Mouse (Mus musculus) liver, embryonic 14.5 days (tissue): Measurements from ENCODE around the gene Cemip. TPM values are rescaled to one million over a fixed set of nuclear protein-coding genes. Genes with fewer than 3 reads are reported as not detected.

Experiments
- ATAC-seq: fragments of 200-750 bp; cut with Nextera tagmentation; 2 replicates; pipeline ENCODE4 v1.8.0; 2017; ENCODE audit warnings: moderate number of reproducible peaks, mild to moderate bottlenecking, moderate library complexity; ENCODE audit not compliant: insufficient read depth
- DNase-seq, 3 experiments: peaks; one replicate each; pipeline ENCODE4 v3.0.0-alpha.2; 2012 to 2013; ENCODE audit warnings: low read depth in 3 of 3, low spot score in 3 of 3
- H3K27ac ChIP-seq: fragments of 300-500 bp; sonication (generic); 2 replicates; pipeline ENCODE4 v1.5.1; 2014; ENCODE audit warnings: moderate library complexity, mild to moderate bottlenecking, control low read depth, inconsistent platforms
- H3K27me3 ChIP-seq: fragments of 300-500 bp; sonication (generic); 2 replicates; pipeline ENCODE4 v1.6.1; 2014; ENCODE audit warnings: mild to moderate bottlenecking, low read length, moderate library complexity; ENCODE audit not compliant: control insufficient read depth, insufficient read depth
- H3K36me3 ChIP-seq: fragments of 300-500 bp; sonication (generic); replicated peaks from 2 replicates; pipeline ENCODE4 v1.6.1; 2014; ENCODE audit warnings: low read depth; ENCODE audit not compliant: control insufficient read depth, insufficient read depth
- H3K4me1 ChIP-seq, 2 experiments: fragments of 200-500 bp in 1 of 2; fragments of 300-500 bp in 1 of 2; sonication (generic) in 1 of 2; replicated peaks; 2 replicates each; pipeline ENCODE4 v1.6.1; 2012 to 2014; ENCODE audit warnings: antibody characterized with exemption in 1 of 2, inconsistent platforms in 1 of 2, low read length in 1 of 2; ENCODE audit not compliant: control insufficient read depth in 2 of 2, insufficient read depth in 2 of 2
- H3K4me2 ChIP-seq: fragments of 300-500 bp; sonication (generic); 2 replicates; pipeline ENCODE4 v1.6.1; 2014; ENCODE audit warnings: low read depth, mild to moderate bottlenecking, control low read depth, moderate library complexity
- H3K4me3 ChIP-seq, 2 experiments: fragments of 200-500 bp in 1 of 2; fragments of 300-500 bp in 1 of 2; sonication (generic) in 1 of 2; 2 replicates each; pipeline ENCODE4 v1.5.1; 2012 to 2014; ENCODE audit warnings: low read depth in 2 of 2, low read length in 2 of 2, mild to moderate bottlenecking in 2 of 2, control low read depth in 1 of 2, inconsistent platforms in 1 of 2, moderate library complexity in 1 of 2; ENCODE audit not compliant: insufficient read depth in 1 of 2
- H3K9ac ChIP-seq: fragments of 300-500 bp; sonication (generic); replicated peaks from 2 replicates; pipeline ENCODE4 v1.6.1; 2014; ENCODE audit warnings: mild to moderate bottlenecking, control low read depth, moderate library complexity
- H3K9me3 ChIP-seq: fragments of 300-500 bp; sonication (generic); 2 replicates; pipeline ENCODE4 v1.6.1; 2016; ENCODE audit warnings: low read length, mixed read lengths; ENCODE audit not compliant: control insufficient read depth
- CTCF ChIP-seq: IDR thresholded peaks from 2 replicates; pipeline ENCODE4 v1.5.1; 2016; ENCODE audit warnings: antibody characterized with exemption, low read depth, control low read depth
- EP300 ChIP-seq: IDR thresholded peaks from 2 replicates; pipeline ENCODE4 v1.6.1; 2016; ENCODE audit warnings: antibody characterized with exemption, low read depth
- WGBS: fragments of 180-500 bp; shearing (Covaris S2); extraction: QIAGEN DNeasy Blood & Tissue Kit; methylation state at CpG from one replicate; pipeline ENCODE4 v1.1.7; 2014; ENCODE audit not compliant: insufficient replicate concordance; 5-methylcytosine and 5-hydroxymethylcytosine counted together
- polyA plus RNA-seq, 2 experiments: library from polyadenylated mRNA; depleted of rRNA in 1 of 2; stranded (reverse) in 1 of 2; unstranded in 1 of 2; fragments of >200 nt; fragmentation: Nextera tagmentation in 1 of 2; extraction: Ambion mirVana in 1 of 2; gene quantifications; 2 replicates each; pipeline versions ENCODE4 v1.2.1 to v1.2.3; 2012 to 2014

The Cemip gene
- polyA plus RNA-seq, 2 experiments = 0.02 to 0.06 TPM

GRCm38 (mm10) chr7:84096501-84096900, 10.2 kb upstream of the Cemip start:
- Histone ChIP-seq H3K4me1 (no peaks in the 10 kb centered on the region), H3K4me2 (no peak overlapping the region), H3K9me3 (no peaks in the 10 kb centered on the region), H3K4me3 (no peak overlapping the region), H3K9ac (no peak overlapping the region), H3K36me3 (no peaks in the 10 kb centered on the region), H3K27me3 (no peaks in the 10 kb centered on the region), H3K27ac (no peak overlapping the region)
- ATAC-seq (no peak), DNase-seq (no peak)
- no peak for TF ChIP-seq CTCF
- TF ChIP-seq EP300 = no peak
- 47% methylated on average over 6 of the region's 6 CpGs for WGBS

DNA sequence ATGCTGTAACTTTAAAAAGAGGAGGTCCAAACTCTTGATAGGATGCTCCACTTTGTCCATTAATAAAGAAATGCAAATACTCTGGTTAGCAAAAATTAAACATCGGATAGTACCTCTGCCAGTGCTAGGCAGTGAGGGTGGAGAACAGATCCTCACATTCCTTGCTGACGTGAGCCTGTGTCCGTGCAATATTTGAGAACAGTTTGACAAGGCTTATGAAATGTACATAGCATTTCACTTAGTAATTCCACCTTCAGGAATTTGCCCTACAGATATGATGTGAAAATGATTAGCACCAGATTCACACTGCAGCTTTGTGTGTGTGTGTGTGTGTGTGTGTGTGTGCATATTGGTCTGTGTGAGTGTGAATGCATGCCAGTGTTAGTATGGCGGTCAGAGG, 4.5 kb upstream of the Cemip start:
- Histone ChIP-seq H3K36me3 (no peaks in the 10 kb centered on the region), H3K27me3 (peaks cover 16% of the 10 kb centered on the region), H3K4me1 (no peaks in the 10 kb centered on the region), H3K9me3 (no peaks in the 10 kb centered on the region), H3K4me2 (no peak overlapping the region), H3K27ac (no peak overlapping the region), H3K4me3 (no peak overlapping the region), H3K9ac (no peak overlapping the region)
- ATAC-seq (no peak), DNase-seq (no peak)
- TF ChIP-seq EP300 (no peak), CTCF (no peak)
- WGBS = 68% methylated on average over 4 of the region's 4 CpGs

DNA sequence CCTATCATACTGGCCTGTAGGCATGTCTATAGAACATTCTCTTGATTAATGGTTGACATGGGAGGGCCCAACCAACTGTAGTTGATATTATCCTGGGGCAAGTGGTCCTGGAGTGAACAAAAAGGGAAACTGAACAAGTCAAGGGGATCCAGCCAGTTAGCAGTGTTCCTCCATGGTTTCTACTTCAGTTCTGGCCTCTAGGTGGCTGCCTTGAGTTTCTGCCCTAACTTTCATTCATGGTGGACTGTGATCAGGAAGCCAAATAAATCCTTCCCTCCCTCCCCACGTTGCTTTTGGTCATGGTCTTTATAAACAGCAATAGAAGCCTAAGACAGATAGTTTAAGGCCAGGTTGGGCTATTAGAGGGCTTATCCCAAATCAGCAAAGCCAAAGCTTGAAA, 3.5 kb upstream of the Cemip start:
- TF ChIP-seq EP300 (no peak), CTCF (peak; percentile 54)
- Histone ChIP-seq H3K27ac (no peak overlapping the region), H3K9me3 (no peaks in the 10 kb centered on the region), H3K4me2 (no peak overlapping the region), H3K4me1 (no peaks in the 10 kb centered on the region), H3K9ac (no peak overlapping the region), H3K4me3 (no peak overlapping the region), H3K27me3 (peaks cover 27% of the 10 kb centered on the region), H3K36me3 (no peaks in the 10 kb centered on the region)
- DNase-seq (no peak), ATAC-seq (no peak)
- WGBS = 5% methylated on average over 1 of the region's 1 CpGs

- Histone ChIP-seq H3K27me3 (peaks cover 28% of the 10 kb centered on the region), H3K4me1 (no peaks in the 10 kb centered on the region), H3K27ac (no peak overlapping the region), H3K4me3 (no peak overlapping the region), H3K9ac (no peak overlapping the region), H3K9me3 (no peaks in the 10 kb centered on the region), H3K4me2 (no peak overlapping the region), H3K36me3 (no peaks in the 10 kb centered on the region)
- TF ChIP-seq EP300 (no peak), CTCF (peak; percentile 80)
- ATAC-seq (no peak), DNase-seq (peak in 2 of 3 experiments; percentile 20 to 22)
- 7% methylated on average over 4 of the region's 4 CpGs for WGBS
These were observed 2.7 kb upstream of the Cemip start for GRCm38 (mm10) chr7:84088971-84089370.

DNA sequence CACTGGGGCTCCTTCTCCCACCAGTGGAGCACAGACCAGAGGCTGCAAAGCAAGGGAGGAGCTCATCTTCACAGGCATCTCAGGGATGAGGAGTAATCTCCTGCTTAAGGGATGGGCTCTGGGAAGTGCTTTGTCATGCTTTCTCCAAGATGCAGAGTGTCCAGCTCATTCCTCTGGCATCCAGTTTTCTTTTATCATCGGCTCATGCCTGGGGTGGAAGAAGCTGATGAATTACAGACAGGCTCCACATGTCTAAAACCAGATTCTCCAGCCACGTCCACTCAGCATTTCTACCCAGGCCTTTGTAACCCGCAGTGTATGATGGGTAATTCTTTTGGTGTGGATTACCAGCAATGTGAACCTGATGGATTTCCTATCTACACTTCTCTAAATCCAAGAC, 1.9 kb upstream of the Cemip start:
- Histone ChIP-seq H3K27me3 (peaks cover 28% of the 10 kb centered on the region), H3K36me3 (no peaks in the 10 kb centered on the region), H3K4me1 (no peaks in the 10 kb centered on the region), H3K9ac (no peak overlapping the region), H3K4me2 (no peak overlapping the region), H3K4me3 (no peak overlapping the region), H3K9me3 (no peaks in the 10 kb centered on the region), H3K27ac (no peak overlapping the region)
- WGBS = 53% methylated on average over 3 of the region's 3 CpGs
- no peak for TF ChIP-seq EP300
- no peak for TF ChIP-seq CTCF
- no peak for DNase-seq
- ATAC-seq = no peak
